Mouse (Mus musculus) MEL (cell line): ENCODE measurements at regions not wholly inside any gene's neighbourhood (a gene's known extent, or its start where the extent isn't known, plus 50 kb on each side); places are given as distances from the start of the nearest gene placed in this dataset.

ENCODE experiments used
- DNase-seq: peaks from one replicate; pipeline ENCODE4 v3.0.0; 2011; ENCODE audit warnings: low read depth, low spot score
- H3K27ac ChIP-seq: 2 replicates; pipeline ENCODE4 v1.5.1; 2012; ENCODE audit warnings: low read depth, mild to moderate bottlenecking, control low read depth, low read length, moderate library complexity; ENCODE audit not compliant: control insufficient read depth
- H3K27me3 ChIP-seq, 2 experiments: fragments of 150-350 bp in 1 of 2; sonication (generic) in 1 of 2; 2 replicates each; pipeline ENCODE4 v1.6.1; 2012; ENCODE audit warnings: low read length in 2 of 2, mild to moderate bottlenecking in 2 of 2, improper control_type of control experiment in 1 of 2, moderate library complexity in 1 of 2; ENCODE audit not compliant: insufficient read depth in 2 of 2, control insufficient read depth in 1 of 2
- H3K36me3 ChIP-seq, 2 experiments: 2 replicates each; pipeline ENCODE4 v1.6.1; 2012 to 2014; ENCODE audit warnings: low read length in 2 of 2, improper control_type of control experiment in 1 of 2, inconsistent platforms in 1 of 2, mild to moderate bottlenecking in 1 of 2; ENCODE audit not compliant: insufficient read depth in 2 of 2, control insufficient read depth in 1 of 2
- H3K4me1 ChIP-seq, 2 experiments: fragments of 150-350 bp in 1 of 2; sonication (generic) in 1 of 2; 2 replicates each; pipeline ENCODE4 v1.6.1; 2012; ENCODE audit warnings: low read length in 2 of 2, improper control_type of control experiment in 1 of 2, mild to moderate bottlenecking in 1 of 2; ENCODE audit not compliant: insufficient read depth in 2 of 2, control insufficient read depth in 1 of 2
- H3K4me3 ChIP-seq, 2 experiments: fragments of 150-350 bp in 1 of 2; sonication (generic) in 1 of 2; 2 replicates each; pipeline ENCODE4 v1.5.1; 2012; ENCODE audit warnings: low read depth in 2 of 2, low read length in 2 of 2, mild to moderate bottlenecking in 2 of 2, moderate library complexity in 2 of 2, control low read depth in 1 of 2, improper control_type of control experiment in 1 of 2; ENCODE audit not compliant: control insufficient read depth in 1 of 2, insufficient read depth in 1 of 2
- H3K79me2 ChIP-seq: 2 replicates; pipeline ENCODE4 v1.6.1; 2012; ENCODE audit warnings: mild to moderate bottlenecking, low read length, moderate library complexity; ENCODE audit not compliant: control insufficient read depth, poor library complexity, insufficient read depth
- H3K9ac ChIP-seq: 2 replicates; pipeline ENCODE4 v1.6.1; 2012; ENCODE audit warnings: low read depth, mild to moderate bottlenecking, control low read depth, low read length, moderate library complexity; ENCODE audit not compliant: control insufficient read depth, poor library complexity, severe bottlenecking
- H3K9me3 ChIP-seq: fragments of 150-350 bp; sonication (generic); replicated peaks from 2 replicates; pipeline ENCODE4 v1.6.1; 2012; ENCODE audit warnings: mild to moderate bottlenecking, low read length, improper control_type of control experiment, moderate library complexity; ENCODE audit not compliant: insufficient read depth
- CHD1 ChIP-seq: IDR thresholded peaks from 2 replicates; pipeline ENCODE4 v1.6.1; 2012; ENCODE audit warnings: low read depth, mild to moderate bottlenecking, inconsistent platforms, low read length, improper control_type of control experiment
- CTCF ChIP-seq, 3 experiments: IDR thresholded peaks in 2 of 3; conservative IDR thresholded peaks in 1 of 3; 2 replicates each; pipeline ENCODE4 v1.5.1; 2011 to 2012; ENCODE audit warnings: low read length in 3 of 3, low read depth in 2 of 3, mild to moderate bottlenecking in 2 of 3, improper control_type of control experiment in 1 of 3, inconsistent platforms in 1 of 3, mixed read lengths in 1 of 3, moderate library complexity in 1 of 3; ENCODE audit not compliant: control insufficient read depth in 1 of 3, insufficient read depth in 1 of 3, poor library complexity in 1 of 3, severe bottlenecking in 1 of 3
- GABPA ChIP-seq: IDR thresholded peaks from 2 replicates; pipeline ENCODE4 v1.6.1; 2012; ENCODE audit warnings: low read depth, mild to moderate bottlenecking, inconsistent platforms, low read length, improper control_type of control experiment, moderate library complexity
- GATA1 ChIP-seq: IDR thresholded peaks from 2 replicates; pipeline ENCODE4 v1.6.1; 2011; ENCODE audit warnings: low read depth, low read length, improper control_type of control experiment
- HCFC1 ChIP-seq: IDR thresholded peaks from 2 replicates; pipeline ENCODE4 v1.6.1; 2012; ENCODE audit warnings: low read depth, mild to moderate bottlenecking, inconsistent platforms, low read length, improper control_type of control experiment, moderate library complexity
- KAT2A ChIP-seq: conservative IDR thresholded peaks from 2 replicates; pipeline ENCODE4 v1.6.1; 2012; ENCODE audit warnings: low read depth, low read length, improper control_type of control experiment, inconsistent platforms
- MAZ ChIP-seq: IDR thresholded peaks from 2 replicates; pipeline ENCODE4 v1.6.1; 2012; ENCODE audit warnings: low read depth, mild to moderate bottlenecking, inconsistent platforms, low read length, improper control_type of control experiment
- MEF2A ChIP-seq: IDR thresholded peaks from 2 replicates; pipeline ENCODE4 v1.6.1; 2014; ENCODE audit warnings: low read depth, mild to moderate bottlenecking, inconsistent platforms, low read length, improper control_type of control experiment; ENCODE audit not compliant: poor library complexity, insufficient replicate concordance, severe bottlenecking; ENCODE audit errors: extremely low read depth
- MXI1 ChIP-seq: IDR thresholded peaks from 2 replicates; pipeline ENCODE4 v1.6.1; 2011; ENCODE audit warnings: mild to moderate bottlenecking, low read depth, low read length, improper control_type of control experiment
- MYB ChIP-seq: IDR thresholded peaks from 2 replicates; pipeline ENCODE4 v1.6.1; 2011; ENCODE audit warnings: mild to moderate bottlenecking, low read depth, low read length, improper control_type of control experiment
- POLR2AphosphoS2 ChIP-seq: IDR thresholded peaks from 2 replicates; pipeline ENCODE4 v1.6.1; 2011; ENCODE audit warnings: low read length, improper control_type of control experiment
- RAD21 ChIP-seq: IDR thresholded peaks from 2 replicates; pipeline ENCODE4 v1.6.1; 2011; ENCODE audit warnings: mild to moderate bottlenecking, low read depth, low read length, improper control_type of control experiment
- SIN3A ChIP-seq: IDR thresholded peaks from 2 replicates; pipeline ENCODE4 v1.6.1; 2012; ENCODE audit warnings: low read length, improper control_type of control experiment, inconsistent platforms
- TAL1 ChIP-seq: IDR thresholded peaks from 2 replicates; pipeline ENCODE4 v1.6.1; 2012; ENCODE audit warnings: mild to moderate bottlenecking, inconsistent platforms, low read length, moderate library complexity, mixed read lengths
- USF1 ChIP-seq: IDR thresholded peaks from 2 replicates; pipeline ENCODE4 v1.6.1; 2014; ENCODE audit warnings: low read depth, mild to moderate bottlenecking, inconsistent platforms, low read length, improper control_type of control experiment, moderate library complexity
- USF2 ChIP-seq, 2 experiments: IDR thresholded peaks; 2 replicates each; pipeline ENCODE4 v1.6.1; 2011 to 2012; ENCODE audit warnings: improper control_type of control experiment in 2 of 2, low read length in 2 of 2, borderline replicate concordance in 1 of 2, inconsistent platforms in 1 of 2, low read depth in 1 of 2, mild to moderate bottlenecking in 1 of 2; ENCODE audit not compliant: insufficient read depth in 1 of 2
- ZC3H11A ChIP-seq: IDR thresholded peaks from 2 replicates; pipeline ENCODE4 v1.6.1; 2012; ENCODE audit warnings: low read depth, mild to moderate bottlenecking, inconsistent platforms, low read length, improper control_type of control experiment
- ZMIZ1 ChIP-seq: IDR thresholded peaks from 2 replicates; pipeline ENCODE4 v1.6.1; 2012; ENCODE audit warnings: low read depth, mild to moderate bottlenecking, inconsistent platforms, low read length, improper control_type of control experiment, moderate library complexity

DNA sequence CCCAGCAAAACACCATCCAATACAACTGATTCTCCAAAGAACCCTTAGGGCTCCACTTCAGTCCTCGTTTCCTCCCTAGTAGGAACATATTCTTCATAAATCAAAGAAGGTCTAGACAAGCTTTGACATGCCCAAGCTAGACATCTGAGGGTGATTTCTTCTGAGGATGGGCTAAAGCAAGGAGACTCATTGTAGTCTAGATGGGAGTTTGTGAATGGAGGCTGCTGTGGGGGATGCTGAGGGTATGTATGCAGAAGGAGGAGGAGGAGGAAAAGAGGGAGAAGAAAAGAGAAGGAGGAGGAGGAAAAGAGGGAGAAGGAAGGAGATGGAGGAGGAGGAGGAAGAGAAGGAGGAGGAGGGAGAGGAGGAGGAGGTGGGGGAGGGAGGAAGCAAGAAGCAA lies 178.9 kb downstream of the Foxo1 start:
- Histone ChIP-seq H3K36me3 (no peaks in the 10 kb centered on the region), H3K79me2 (no peaks in the 10 kb centered on the region), H3K27ac (no peak overlapping the region), H3K9ac (no peak overlapping the region), H3K4me3 (no peak overlapping the region), H3K9me3 (no peaks in the 10 kb centered on the region), H3K4me1 (no peaks in the 10 kb centered on the region), H3K27me3 (no peaks in the 10 kb centered on the region)
- TF ChIP-seq MEF2A (no peak), USF2 (IDR thresholded peaks at IDR 0.05; ENCODE audit: borderline replicate concordance in 1 of 2, insufficient read depth in 1 of 2, low read depth in 1 of 2, low read length in 2 of 2) (no peak), MXI1 (no peak), GABPA (no peak), MAZ (no peak), CTCF (IDR thresholded peaks at IDR 0.05 in 2 of 3, conservative IDR thresholded peaks at IDR 0.05 in 1 of 3; ENCODE audit: control insufficient read depth in 1 of 3, insufficient read depth in 1 of 3, low read depth in 2 of 3, low read length in 3 of 3, poor library complexity in 1 of 3, severe bottlenecking in 1 of 3) (no peak), TAL1 (no peak), HCFC1 (no peak), CHD1 (no peak), GATA1 (no peak), RAD21 (no peak), MYB (no peak), KAT2A (no peak), ZC3H11A (no peak), USF1 (no peak), POLR2AphosphoS2 (no peak)
- no peak for DNase-seq

DNA sequence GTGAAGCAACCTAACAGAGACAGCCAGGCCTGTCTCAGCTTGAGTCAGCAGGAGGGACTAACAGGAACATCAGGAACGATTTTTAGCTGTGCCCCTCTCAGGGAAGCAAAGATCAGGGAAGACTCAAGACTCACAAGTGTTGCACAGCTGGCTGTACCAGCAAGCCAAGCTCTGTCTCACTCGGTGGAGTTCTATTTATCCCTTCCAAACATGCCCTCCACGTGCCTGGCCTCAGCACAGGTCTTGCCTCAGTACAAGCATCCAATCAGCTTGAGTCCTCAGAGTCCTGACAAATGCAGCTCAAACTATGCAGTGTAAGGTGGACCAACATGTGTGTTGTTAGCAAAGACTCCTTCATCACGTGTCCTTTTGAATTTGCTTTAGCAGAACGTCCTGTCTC lies 178.4 kb downstream of the Foxo1 start:
- H3K27me3 ChIP-seq, result no peaks in the 10 kb centered on the region
- no peak overlapping the region for H3K27ac ChIP-seq
- no peaks in the 10 kb centered on the region for H3K79me2 ChIP-seq
- H3K36me3 ChIP-seq, result no peaks in the 10 kb centered on the region
- no peak for TF ChIP-seq SIN3A
- TF ChIP-seq USF2 (IDR thresholded peaks at IDR 0.05; ENCODE audit: borderline replicate concordance in 1 of 2, insufficient read depth in 1 of 2, low read depth in 1 of 2, low read length in 2 of 2), result no peak
- TF ChIP-seq ZMIZ1, result no peak
- no peak overlapping the region for H3K4me3 ChIP-seq
- no peak overlapping the region for H3K9ac ChIP-seq
- no peak for DNase-seq
- H3K4me1 ChIP-seq, result no peaks in the 10 kb centered on the region
- H3K9me3 ChIP-seq, result no peaks in the 10 kb centered on the region
